Mouse (Mus musculus) forebrain, embryonic 12.5 days (tissue): ENCODE data around the gene Mvb12b. TPM values are rescaled to one million over a fixed set of nuclear protein-coding genes. Genes with fewer than 3 reads are reported as not detected.
A peak's percentile ranks its signal among the peaks of the same experiment; 100 is the strongest.

Experiments used
- ATAC-seq: fragments of 200-750 bp; cut with Nextera tagmentation; 2 replicates; pipeline ENCODE4 v1.8.0; 2017; ENCODE audit warnings: moderate TSS enrichment; ENCODE audit not compliant: low FRiP score
- H3K27ac ChIP-seq: fragments of 300-500 bp; sonication (generic); 2 replicates; pipeline ENCODE4 v1.5.1; 2016; ENCODE audit warnings: mild to moderate bottlenecking
- H3K27me3 ChIP-seq: fragments of 300-500 bp; sonication (generic); 2 replicates; pipeline ENCODE4 v1.6.1; 2016; ENCODE audit warnings: mild to moderate bottlenecking
- H3K36me3 ChIP-seq: fragments of 300-500 bp; sonication (generic); replicated peaks from 2 replicates; pipeline ENCODE4 v1.6.1; 2016; ENCODE audit warnings: mild to moderate bottlenecking
- H3K4me1 ChIP-seq: fragments of 300-500 bp; sonication (generic); 2 replicates; pipeline ENCODE4 v1.6.1; 2016
- H3K4me2 ChIP-seq: fragments of 300-500 bp; sonication (generic); 2 replicates; pipeline ENCODE4 v1.6.1; 2016; ENCODE audit warnings: mild to moderate bottlenecking, moderate library complexity
- H3K4me3 ChIP-seq: fragments of 300-500 bp; sonication (generic); replicated peaks from 2 replicates; pipeline ENCODE4 v1.5.1; 2016; ENCODE audit warnings: mild to moderate bottlenecking
- H3K9ac ChIP-seq: fragments of 300-500 bp; sonication (generic); 2 replicates; pipeline ENCODE4 v1.6.1; 2016; ENCODE audit warnings: mild to moderate bottlenecking
- H3K9me3 ChIP-seq: fragments of 300-500 bp; sonication (generic); 2 replicates; pipeline ENCODE4 v1.6.1; 2016
- WGBS: fragments of 180-500 bp; shearing (Covaris S2); methylation state at CpG from one replicate; pipeline ENCODE4 v1.1.7; 2016; 5-methylcytosine and 5-hydroxymethylcytosine counted together
- polyA plus RNA-seq: library from polyadenylated mRNA; unstranded; fragments of >200 nt; fragmentation: Nextera tagmentation; extraction: Ambion mirVana; gene quantifications from 2 replicates; pipeline ENCODE4 v1.2.1, GENCODE M21; 2016

Mvb12b gene
- polyA plus RNA-seq, 1 experiment from 2014 or later, result 51.5 TPM

GRCm38 (mm10) chr2:33817663-33818346 lies 69.9 kb downstream of the Mvb12b start:
- H3K4me2 ChIP-seq, result no peak overlapping the region
- ATAC-seq, result no peak
- H3K27me3 ChIP-seq, result peaks cover 29% of the 10 kb centered on the region
- peaks cover 41% of the 10 kb centered on the region for H3K36me3 ChIP-seq
- 88% methylated on average over 9 of the region's 9 CpGs for WGBS
- H3K27ac ChIP-seq, result no peak overlapping the region; the same call in 1 of the 2 replicates
- H3K4me3 ChIP-seq, result no peak overlapping the region
- H3K4me1 ChIP-seq, result peaks cover 27% of the 10 kb centered on the region
- no peak overlapping the region for H3K9ac ChIP-seq
- peaks cover 3% of the 10 kb centered on the region; the same call in 1 of the 2 replicates for H3K9me3 ChIP-seq

GRCm38 (mm10) chr2:33817080-33817479 lies 70.7 kb downstream of the Mvb12b start:
- WGBS, result 78% methylated on average over 4 of the region's 4 CpGs
- Histone ChIP-seq H3K4me3 (no peak overlapping the region), H3K27me3 (peaks cover 29% of the 10 kb centered on the region), H3K4me1 (peaks cover 31% of the 10 kb centered on the region), H3K27ac (no peak overlapping the region; the same call in 1 of the 2 replicates), H3K4me2 (no peak overlapping the region), H3K36me3 (peaks cover 39% of the 10 kb centered on the region), H3K9ac (no peak overlapping the region), H3K9me3 (peaks cover 3% of the 10 kb centered on the region; the same call in 1 of the 2 replicates)
- no peak for ATAC-seq

- 68% methylated on average over 8 of the region's 8 CpGs for WGBS
- H3K9me3 ChIP-seq, result peaks cover 3% of the 10 kb centered on the region; the same call in 1 of the 2 replicates
- no peak overlapping the region for H3K9ac ChIP-seq
- H3K4me3 ChIP-seq, result no peak overlapping the region
- peaks cover 24% of the 10 kb centered on the region for H3K36me3 ChIP-seq
- H3K27ac ChIP-seq, result peak overlapping the region; percentile 53
- H3K4me1 ChIP-seq, result peaks cover 54% of the 10 kb centered on the region
- peaks cover 43% of the 10 kb centered on the region for H3K27me3 ChIP-seq
- no peak for ATAC-seq
- no peak overlapping the region for H3K4me2 ChIP-seq
These were observed 73.2 kb downstream of the Mvb12b start for GRCm38 (mm10) chr2:33814581-33814980.

GRCm38 (mm10) chr2:33813501-33814240 lies 74.1 kb downstream of the Mvb12b start:
- ATAC-seq, result no peak
- H3K4me2 ChIP-seq, result peak overlapping the region; percentile 15; the same call in 1 of the 2 replicates
- peak overlapping the region; percentile 82; the same call in 1 of the 2 replicates for H3K27ac ChIP-seq
- peaks cover 50% of the 10 kb centered on the region for H3K27me3 ChIP-seq
- peaks cover 63% of the 10 kb centered on the region for H3K4me1 ChIP-seq
- WGBS, result 53% methylated on average over 8 of the region's 8 CpGs
- H3K4me3 ChIP-seq, result no peak overlapping the region
- H3K9ac ChIP-seq, result no peak overlapping the region
- H3K9me3 ChIP-seq, result no peaks in the 10 kb centered on the region
- H3K36me3 ChIP-seq, result peaks cover 16% of the 10 kb centered on the region

GRCm38 (mm10) chr2:33812980-33813379 lies 74.8 kb downstream of the Mvb12b start:
- Histone ChIP-seq H3K4me1 (peaks cover 69% of the 10 kb centered on the region), H3K27ac (peak overlapping the region; percentile 82)
- WGBS, result 27% methylated on average over 11 of the region's 11 CpGs

GRCm38 (mm10) chr2:33811349-33811890 lies 76.3 kb downstream of the Mvb12b start:
- Histone ChIP-seq H3K36me3 (peaks cover 6% of the 10 kb centered on the region; the same call in 1 of the 2 replicates), H3K4me2 (no peak overlapping the region), H3K4me1 (peaks cover 69% of the 10 kb centered on the region), H3K4me3 (no peak overlapping the region), H3K9ac (no peak overlapping the region), H3K27ac (peak overlapping the region; percentile 82), H3K9me3 (no peaks in the 10 kb centered on the region), H3K27me3 (peaks cover 41% of the 10 kb centered on the region)
- WGBS, result 55% methylated on average over 17 of the region's 17 CpGs
- ATAC-seq, result peak; percentile 54

More at GRCm38 (mm10) chr2:33812980-33813379, 74.8 kb downstream of the Mvb12b start:
- H3K36me3 ChIP-seq, result peaks cover 11% of the 10 kb centered on the region
- H3K4me2 ChIP-seq, result peak overlapping the region; percentile 15; the same call in 1 of the 2 replicates
- no peak overlapping the region for H3K9ac ChIP-seq
- peak; percentile 47; the same call in 1 of the 2 replicates for ATAC-seq
- no peaks in the 10 kb centered on the region for H3K9me3 ChIP-seq
- peaks cover 51% of the 10 kb centered on the region for H3K27me3 ChIP-seq
- H3K4me3 ChIP-seq, result no peak overlapping the region

GRCm38 (mm10) chr2:33809081-33809480 lies 78.7 kb downstream of the Mvb12b start:
- 0 out of 2 replicates have a peak, but pooled peaks have one; percentile 8 for ATAC-seq
- Histone ChIP-seq H3K36me3 (peaks cover 10% of the 10 kb centered on the region; the same call in 1 of the 2 replicates), H3K27ac (peak overlapping the region; percentile 82), H3K4me2 (no peak overlapping the region), H3K9me3 (no peaks in the 10 kb centered on the region), H3K4me1 (peaks cover 60% of the 10 kb centered on the region), H3K4me3 (no peak overlapping the region), H3K9ac (no peak overlapping the region), H3K27me3 (peaks cover 28% of the 10 kb centered on the region)
- WGBS, result 84% methylated on average over 3 of the region's 3 CpGs

GRCm38 (mm10) chr2:33808032-33808431 lies 79.7 kb downstream of the Mvb12b start:
- 96% methylated on average over 5 of the region's 5 CpGs for WGBS
- Histone ChIP-seq H3K4me2 (no peak overlapping the region), H3K4me1 (peaks cover 56% of the 10 kb centered on the region), H3K27me3 (peaks cover 27% of the 10 kb centered on the region), H3K27ac (0 out of 2 replicates have a peak overlapping the region, but pooled peaks have one; percentile 82), H3K4me3 (no peak overlapping the region), H3K36me3 (peaks cover 15% of the 10 kb centered on the region; the same call in 1 of the 2 replicates), H3K9me3 (no peaks in the 10 kb centered on the region), H3K9ac (no peak overlapping the region)
- ATAC-seq, result no peak

- peaks cover 34% of the 10 kb centered on the region for H3K27me3 ChIP-seq
- peaks cover 51% of the 10 kb centered on the region for H3K4me1 ChIP-seq
- peaks cover 39% of the 10 kb centered on the region for H3K36me3 ChIP-seq
- 88% methylated on average over 11 of the region's 11 CpGs for WGBS
- H3K4me3 ChIP-seq, result no peak overlapping the region
- no peaks in the 10 kb centered on the region for H3K9me3 ChIP-seq
- H3K9ac ChIP-seq, result no peak overlapping the region
- no peak overlapping the region for H3K27ac ChIP-seq
- ATAC-seq, result no peak
- no peak overlapping the region for H3K4me2 ChIP-seq
These were observed 82.1 kb downstream of the Mvb12b start for GRCm38 (mm10) chr2:33805640-33806039.

- Histone ChIP-seq H3K27me3 (peaks cover 19% of the 10 kb centered on the region), H3K9me3 (no peaks in the 10 kb centered on the region), H3K4me1 (peaks cover 34% of the 10 kb centered on the region), H3K4me3 (no peak overlapping the region), H3K36me3 (peaks cover 48% of the 10 kb centered on the region), H3K9ac (no peak overlapping the region), H3K4me2 (no peak overlapping the region), H3K27ac (no peak overlapping the region)
- WGBS, result 90% methylated on average over 4 of the region's 4 CpGs
- ATAC-seq, result no peak
These were observed 84.0 kb downstream of the Mvb12b start for GRCm38 (mm10) chr2:33803717-33804214.

- Histone ChIP-seq H3K27ac (no peak overlapping the region), H3K4me3 (no peak overlapping the region), H3K4me1 (peaks cover 35% of the 10 kb centered on the region), H3K9ac (no peak overlapping the region), H3K9me3 (no peaks in the 10 kb centered on the region), H3K36me3 (peaks cover 51% of the 10 kb centered on the region), H3K4me2 (no peak overlapping the region), H3K27me3 (peaks cover 17% of the 10 kb centered on the region)
- WGBS, result 87% methylated on average over 12 of the region's 12 CpGs
- no peak for ATAC-seq
These were observed 84.6 kb downstream of the Mvb12b start for GRCm38 (mm10) chr2:33803083-33803615.
